Mouse (Mus musculus) kidney, adult 2 months (tissue): ENCODE results near the gene Dyrk1b.

Source experiments
- CTCF ChIP-seq: fragments of 200-500 bp; conservative IDR thresholded peaks from 2 replicates; pipeline ENCODE4 v1.5.1; 2011; ENCODE audit warnings: low read depth, mild to moderate bottlenecking, control low read depth, low read length, moderate library complexity, mixed read lengths; ENCODE audit not compliant: insufficient read depth, insufficient read length
- POLR2A ChIP-seq: fragments of 200-500 bp; IDR thresholded peaks from one replicate; pipeline ENCODE4 v1.6.1; 2011; ENCODE audit warnings: low read depth, low read length, control low read depth

DNA sequence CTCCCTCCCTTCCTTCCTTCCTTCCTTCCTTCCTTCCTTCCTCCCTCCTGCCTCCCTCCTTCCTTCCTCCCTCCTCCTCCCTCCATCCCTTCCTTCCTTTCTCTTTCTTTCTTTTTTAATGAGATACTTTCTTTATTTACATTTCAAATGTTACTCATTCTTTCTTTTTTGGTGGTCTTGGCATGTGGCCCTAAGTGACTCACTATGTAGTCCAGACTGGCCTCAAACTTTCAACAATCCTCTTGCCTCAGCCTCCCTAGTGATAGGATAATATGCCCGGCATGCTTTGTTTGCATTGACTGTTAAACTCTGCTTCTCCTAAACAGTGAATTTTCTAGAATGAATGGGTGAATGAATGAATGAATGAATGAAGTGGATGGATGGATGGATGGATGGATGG lies 29.4 kb upstream of the Dyrk1b start:
- TF ChIP-seq POLR2A, result no peak
- no peak for TF ChIP-seq CTCF
